Mouse (Mus musculus) heart, embryonic 10.5 days (tissue): ENCODE results near the gene Ppp1r14d. TPM values are rescaled to one million over a fixed set of nuclear protein-coding genes. Genes with fewer than 3 reads are reported as not detected.

Experiments used
- DNase-seq: peaks from one replicate; pipeline ENCODE4 v3.0.0-alpha.2; 2017; ENCODE audit warnings: low spot score
- H3K27ac ChIP-seq: fragments of 300-500 bp; sonication (generic); 2 replicates; pipeline ENCODE4 v1.5.1; 2016; ENCODE audit warnings: mild to moderate bottlenecking
- H3K27me3 ChIP-seq: fragments of 300-500 bp; sonication (generic); 2 replicates; pipeline ENCODE4 v1.6.1; 2016; ENCODE audit warnings: mild to moderate bottlenecking; ENCODE audit not compliant: poor library complexity, insufficient read depth, severe bottlenecking
- H3K36me3 ChIP-seq: fragments of 300-500 bp; sonication (generic); 2 replicates; pipeline ENCODE4 v1.6.1; 2016; ENCODE audit warnings: mild to moderate bottlenecking, moderate library complexity
- H3K4me1 ChIP-seq: fragments of 300-500 bp; sonication (generic); 2 replicates; pipeline ENCODE4 v1.6.1; 2016; ENCODE audit warnings: mild to moderate bottlenecking
- H3K4me3 ChIP-seq: fragments of 300-500 bp; sonication (generic); 2 replicates; pipeline ENCODE4 v1.5.1; 2016; ENCODE audit warnings: mild to moderate bottlenecking, moderate library complexity
- H3K9me3 ChIP-seq: fragments of 300-500 bp; sonication (generic); 2 replicates; pipeline ENCODE4 v1.6.1; 2016; ENCODE audit warnings: mild to moderate bottlenecking, moderate library complexity
- WGBS: fragments of 180-500 bp; shearing (Covaris S2); methylation state at CpG from one replicate; pipeline ENCODE4 v1.1.7; 2016; 5-methylcytosine and 5-hydroxymethylcytosine counted together
- polyA plus RNA-seq: library from polyadenylated mRNA; unstranded; fragments of >200 nt; fragmentation: Nextera tagmentation; extraction: Ambion mirVana; gene quantifications from 2 replicates; pipeline ENCODE4 v1.2.1, GENCODE M21; 2016

Ppp1r14d gene
- polyA plus RNA-seq, 1 experiment from 2014 or later, result 0.18 TPM

- no peaks in the 10 kb centered on the region for H3K27me3 ChIP-seq
- H3K4me3 ChIP-seq, result peak within 1 kb of the TSS; percentile 81
- DNase-seq, result peak; percentile 99
- H3K27ac ChIP-seq, result peak within 1 kb of the TSS; percentile 95
- H3K4me1 ChIP-seq, result peaks cover 15% of the 10 kb centered on the region
- WGBS, result under 1% methylated on average over 51 of the region's 51 CpGs
- H3K9me3 ChIP-seq, result no peaks in the 10 kb centered on the region
- H3K36me3 ChIP-seq, result peaks cover 31% of the 10 kb centered on the region
Measured at GRCm38 (mm10) chr2:119208344-119209175, 21.1 kb downstream of the Ppp1r14d start, which contains the start of the genes Zfyve19 and Dnajc17. Zfyve19 (plus strand) TSS chr2:119208617. Dnajc17 (minus strand) TSS chr2:119208795.

- DNase-seq, result no peak
- Histone ChIP-seq H3K27me3 (no peaks in the 10 kb centered on the region), H3K27ac (peak overlapping the region; percentile 95), H3K4me1 (peaks cover 15% of the 10 kb centered on the region), H3K9me3 (no peaks in the 10 kb centered on the region), H3K4me3 (peak overlapping the region; percentile 81), H3K36me3 (peaks cover 27% of the 10 kb centered on the region)
- WGBS, result 17% methylated on average over 6 of the region's 6 CpGs
Measured at GRCm38 (mm10) chr2:119207961-119208343, 21.8 kb downstream of the Ppp1r14d start.

GRCm38 (mm10) chr2:119203871-119204460 lies 25.7 kb downstream of the Ppp1r14d start:
- no peak overlapping the region for H3K27ac ChIP-seq
- DNase-seq, result no peak
- no peak overlapping the region for H3K4me3 ChIP-seq
- no peaks in the 10 kb centered on the region for H3K36me3 ChIP-seq
- 73% methylated on average over 4 of the region's 4 CpGs for WGBS
- peaks cover 4% of the 10 kb centered on the region; the same call in 1 of the 2 replicates for H3K4me1 ChIP-seq
- H3K27me3 ChIP-seq, result no peaks in the 10 kb centered on the region
- no peaks in the 10 kb centered on the region for H3K9me3 ChIP-seq

- H3K27me3 ChIP-seq, result no peaks in the 10 kb centered on the region
- DNase-seq, result no peak
- H3K4me3 ChIP-seq, result no peak overlapping the region
- no peak overlapping the region for H3K27ac ChIP-seq
- H3K4me1 ChIP-seq, result peaks cover 9% of the 10 kb centered on the region; the same call in 1 of the 2 replicates
- H3K9me3 ChIP-seq, result no peaks in the 10 kb centered on the region
- 71% methylated on average over 5 of the region's 5 CpGs for WGBS
- H3K36me3 ChIP-seq, result no peaks in the 10 kb centered on the region
Measured at GRCm38 (mm10) chr2:119202914-119203453, 26.7 kb downstream of the Ppp1r14d start.

GRCm38 (mm10) chr2:119198934-119199333 lies 30.8 kb downstream of the Ppp1r14d start:
- H3K36me3 ChIP-seq, result no peaks in the 10 kb centered on the region
- H3K4me1 ChIP-seq, result peaks cover 23% of the 10 kb centered on the region
- no peak overlapping the region for H3K4me3 ChIP-seq
- DNase-seq, result no peak
- no peak overlapping the region for H3K27ac ChIP-seq
- no peaks in the 10 kb centered on the region for H3K9me3 ChIP-seq
- no peaks in the 10 kb centered on the region for H3K27me3 ChIP-seq
- WGBS, result 68% methylated on average over 3 of the region's 3 CpGs

GRCm38 (mm10) chr2:119198049-119198448 lies 31.7 kb downstream of the Ppp1r14d start:
- 0 out of 2 replicates have a peak overlapping the region, but pooled peaks have one; percentile 8 for H3K27ac ChIP-seq

GRCm38 (mm10) chr2:119197493-119197892 lies 32.2 kb downstream of the Ppp1r14d start:
- Histone ChIP-seq H3K4me1 (peaks cover 24% of the 10 kb centered on the region), H3K4me3 (no peak overlapping the region), H3K36me3 (no peaks in the 10 kb centered on the region), H3K9me3 (no peaks in the 10 kb centered on the region), H3K27me3 (no peaks in the 10 kb centered on the region), H3K27ac (no peak overlapping the region)
- WGBS, result 71% methylated on average over 1 of the region's 1 CpGs
- DNase-seq, result no peak

More at GRCm38 (mm10) chr2:119198049-119198448, 31.7 kb downstream of the Ppp1r14d start:
- no peaks in the 10 kb centered on the region for H3K27me3 ChIP-seq
- no peaks in the 10 kb centered on the region for H3K9me3 ChIP-seq
- no peak overlapping the region for H3K4me3 ChIP-seq
- no peaks in the 10 kb centered on the region for H3K36me3 ChIP-seq
- 15% methylated on average over 1 of the region's 1 CpGs for WGBS
- peaks cover 24% of the 10 kb centered on the region for H3K4me1 ChIP-seq
- DNase-seq, result no peak

- Histone ChIP-seq H3K27ac (no peak overlapping the region), H3K36me3 (no peaks in the 10 kb centered on the region), H3K27me3 (no peaks in the 10 kb centered on the region), H3K4me3 (no peak overlapping the region), H3K9me3 (no peaks in the 10 kb centered on the region), H3K4me1 (peaks cover 24% of the 10 kb centered on the region)
- 23% methylated on average over 4 of the region's 4 CpGs for WGBS
- no peak for DNase-seq
Measured at GRCm38 (mm10) chr2:119196316-119197108, 33.2 kb downstream of the Ppp1r14d start.

GRCm38 (mm10) chr2:119194140-119194539 lies 35.6 kb downstream of the Ppp1r14d start:
- Histone ChIP-seq H3K27me3 (no peaks in the 10 kb centered on the region), H3K4me3 (no peak overlapping the region), H3K27ac (no peak overlapping the region), H3K4me1 (peaks cover 26% of the 10 kb centered on the region), H3K36me3 (no peaks in the 10 kb centered on the region), H3K9me3 (no peaks in the 10 kb centered on the region)
- DNase-seq, result no peak
- 85% methylated on average over 5 of the region's 5 CpGs for WGBS

- H3K36me3 ChIP-seq, result no peaks in the 10 kb centered on the region
- no peaks in the 10 kb centered on the region for H3K9me3 ChIP-seq
Measured at GRCm38 (mm10) chr2:119190969-119191368, 38.7 kb downstream of the Ppp1r14d start.

GRCm38 (mm10) chr2:119189029-119189710 lies 40.5 kb downstream of the Ppp1r14d start:
- H3K9me3 ChIP-seq, result no peaks in the 10 kb centered on the region
- 9% methylated on average over 15 of the region's 15 CpGs for WGBS
- peak overlapping the region; percentile 50 for H3K4me3 ChIP-seq
- H3K27ac ChIP-seq, result no peak overlapping the region
- peaks cover 9% of the 10 kb centered on the region; the same call in 1 of the 2 replicates for H3K36me3 ChIP-seq
- H3K27me3 ChIP-seq, result no peaks in the 10 kb centered on the region
- H3K4me1 ChIP-seq, result peaks cover 8% of the 10 kb centered on the region; the same call in 1 of the 2 replicates
- DNase-seq, result peak; percentile 89

More at GRCm38 (mm10) chr2:119190969-119191368, 38.7 kb downstream of the Ppp1r14d start:
- no peak overlapping the region for H3K27ac ChIP-seq
- no peak overlapping the region for H3K4me3 ChIP-seq
- no peak for DNase-seq
- H3K27me3 ChIP-seq, result no peaks in the 10 kb centered on the region
- 80% methylated on average over 5 of the region's 5 CpGs for WGBS
- H3K4me1 ChIP-seq, result peaks cover 9% of the 10 kb centered on the region; the same call in 1 of the 2 replicates

GRCm38 (mm10) chr2:119182914-119183313 lies 46.8 kb downstream of the Ppp1r14d start:
- no peak overlapping the region for H3K27ac ChIP-seq
- 86% methylated on average over 7 of the region's 7 CpGs for WGBS
- H3K4me3 ChIP-seq, result no peak overlapping the region
- H3K9me3 ChIP-seq, result no peaks in the 10 kb centered on the region
- DNase-seq, result no peak
- no peaks in the 10 kb centered on the region for H3K27me3 ChIP-seq
- no peaks in the 10 kb centered on the region for H3K4me1 ChIP-seq
- H3K36me3 ChIP-seq, result peaks cover 47% of the 10 kb centered on the region
